Mouse (Mus musculus) testis, adult 2 months (tissue): ENCODE measurements around the gene Tssk1.

ENCODE experiments used
- CTCF ChIP-seq: fragments of 200-500 bp; IDR thresholded peaks from 2 replicates; pipeline ENCODE4 v1.5.1; 2012; ENCODE audit warnings: low read depth, mild to moderate bottlenecking, inconsistent platforms, low read length, moderate library complexity; ENCODE audit not compliant: control insufficient read depth, insufficient read depth, insufficient replicate concordance
- POLR2A ChIP-seq: fragments of 200-500 bp; IDR thresholded peaks from 2 replicates; pipeline ENCODE4 v1.6.1; 2012; ENCODE audit warnings: low read depth, mild to moderate bottlenecking, inconsistent platforms, low read length, moderate library complexity; ENCODE audit not compliant: control insufficient read depth

- no peak for TF ChIP-seq CTCF
- no peak for TF ChIP-seq POLR2A
Measured at GRCm38 (mm10) chr16:17943466-17943865, 49.4 kb downstream of the Tssk1 start.
